Mouse (Mus musculus) brain, adult 2 months (tissue): ENCODE measurements at regions not wholly inside any gene's neighbourhood (a gene's known extent, or its start where the extent isn't known, plus 50 kb on each side); places are given as distances from the start of the nearest gene placed in this dataset.

ENCODE experiments used
- DNase-seq: peaks from one replicate; pipeline ENCODE4 v3.0.0; 2011; ENCODE audit warnings: low read depth, low spot score

DNA sequence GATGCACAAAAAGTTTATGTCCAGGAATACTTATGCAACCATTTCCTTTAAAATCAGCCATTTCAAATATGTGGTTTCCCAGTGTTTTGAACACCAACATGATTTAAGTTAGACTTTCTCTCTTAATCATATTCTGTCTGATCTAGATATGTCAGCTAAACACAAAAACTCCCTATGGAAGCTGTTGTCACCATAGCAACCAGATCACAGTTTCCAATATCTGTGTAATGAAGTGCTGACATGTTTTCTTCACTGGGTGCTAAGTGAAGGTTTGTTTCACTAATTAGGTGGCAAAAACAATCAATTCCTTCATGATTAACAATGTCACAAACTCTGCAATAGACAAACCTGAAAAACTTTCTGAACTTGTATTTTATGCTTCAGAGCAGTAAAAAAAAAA lies 615.9 kb upstream of the Ccng1 start:
- DNase-seq, result peak; percentile 16

DNA sequence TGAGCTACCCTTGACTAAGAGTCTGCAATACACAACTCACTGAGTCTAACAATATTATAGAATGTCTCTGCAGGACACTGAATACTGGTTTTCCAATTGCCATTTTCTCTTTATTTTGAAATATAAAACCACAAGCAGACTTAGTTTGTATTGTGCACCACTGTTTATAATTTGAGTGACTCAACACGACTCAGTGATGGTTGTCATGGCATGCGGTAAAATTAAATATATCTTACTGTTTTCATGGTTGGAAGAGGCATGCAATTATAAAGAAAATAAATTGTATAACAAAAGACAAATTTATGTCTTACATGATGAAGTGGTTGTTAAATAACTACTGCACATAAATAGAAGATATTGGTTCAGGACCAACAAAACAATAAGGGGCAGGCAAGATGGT lies 586.0 kb upstream of the Ccng1 start:
- no peak for DNase-seq

DNA sequence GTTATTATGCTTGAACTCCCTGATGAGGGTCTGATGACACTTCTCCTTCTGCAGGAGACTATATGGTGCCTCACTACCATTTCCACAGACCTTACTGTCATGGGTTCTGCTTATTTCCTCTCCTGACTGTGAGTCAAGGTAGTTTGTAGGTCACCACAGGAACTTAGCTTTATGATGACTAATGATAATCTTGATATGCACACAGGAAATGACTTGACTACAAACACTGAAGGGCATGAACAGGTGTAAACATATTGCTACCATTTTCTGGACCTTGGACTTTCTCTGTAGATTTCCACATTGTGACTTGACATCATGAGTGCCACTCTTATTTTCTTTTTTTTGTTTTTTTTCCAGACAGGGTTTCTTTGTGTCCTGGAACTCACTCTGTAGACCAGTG lies 585.3 kb upstream of the Ccng1 start:
- DNase-seq, result no peak

DNA sequence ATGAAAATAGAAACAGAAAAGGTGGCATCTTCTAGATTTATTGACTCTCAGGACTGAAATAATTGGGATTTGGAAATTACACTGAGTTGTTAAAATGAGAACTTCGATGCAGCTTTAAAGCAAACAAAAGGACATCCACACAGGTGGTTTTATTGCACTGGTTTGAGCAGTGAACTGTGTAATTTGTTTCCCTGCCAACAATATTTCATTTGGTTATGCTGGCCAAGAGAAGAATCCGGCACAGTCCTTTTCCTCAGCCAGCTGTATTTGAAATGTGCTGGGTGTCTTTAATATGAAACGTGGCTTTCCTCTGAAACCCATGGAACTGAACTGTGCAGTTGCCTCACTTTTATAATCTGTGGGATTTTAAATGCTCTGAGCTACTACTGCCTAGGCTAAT lies 582.0 kb upstream of the Ccng1 start:
- DNase-seq, result peak; percentile 56

DNA sequence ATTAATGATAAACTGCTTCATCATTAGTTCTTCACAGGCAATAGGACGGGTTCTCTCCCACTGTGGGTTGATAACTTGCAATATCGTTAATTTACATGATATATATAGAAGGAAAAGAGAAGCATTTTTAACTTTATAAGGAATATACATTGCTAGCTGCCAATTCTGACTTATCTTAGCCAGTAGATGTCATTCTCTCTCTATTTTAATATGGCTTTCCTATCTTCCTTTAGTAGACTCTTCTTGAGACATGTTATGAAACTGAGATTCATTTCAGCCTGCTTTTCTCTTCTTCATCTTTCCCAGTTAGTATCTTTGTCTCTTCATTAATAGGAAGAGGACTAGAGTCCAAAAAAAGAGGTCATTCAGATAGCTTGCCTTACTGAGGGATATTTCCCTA lies 578.6 kb upstream of the Ccng1 start:
- DNase-seq, result peak; percentile 29
